Mouse (Mus musculus) lung, embryonic 14.5 days (tissue): ENCODE data around the gene Tex11. TPM values are rescaled to one million over a fixed set of nuclear protein-coding genes. Genes with fewer than 3 reads are reported as not detected.

ENCODE experiments used
- ATAC-seq: fragments of 200-750 bp; cut with Nextera tagmentation; 2 replicates; pipeline ENCODE4 v1.8.0; 2017; ENCODE audit warnings: mild to moderate bottlenecking, moderate TSS enrichment, moderate library complexity; ENCODE audit not compliant: insufficient read depth
- DNase-seq: peaks from one replicate; pipeline ENCODE4 v3.0.0-alpha.2; 2015
- H3K27ac ChIP-seq: fragments of 300-500 bp; sonication (generic); 2 replicates; pipeline ENCODE4 v1.5.1; 2014; ENCODE audit warnings: low read depth, mild to moderate bottlenecking, moderate library complexity
- H3K27me3 ChIP-seq: fragments of 300-500 bp; sonication (generic); 2 replicates; pipeline ENCODE4 v1.6.1; 2014; ENCODE audit warnings: low read length, control low read depth; ENCODE audit not compliant: insufficient read depth
- H3K36me3 ChIP-seq: fragments of 300-500 bp; sonication (generic); 2 replicates; pipeline ENCODE4 v1.6.1; 2014; ENCODE audit warnings: control low read depth; ENCODE audit not compliant: insufficient read depth
- H3K4me1 ChIP-seq: fragments of 300-500 bp; sonication (generic); 2 replicates; pipeline ENCODE4 v1.6.1; 2014; ENCODE audit warnings: antibody characterized with exemption, control low read depth; ENCODE audit not compliant: insufficient read depth
- H3K4me2 ChIP-seq: fragments of 300-500 bp; sonication (generic); 2 replicates; pipeline ENCODE4 v1.6.1; 2014; ENCODE audit warnings: mild to moderate bottlenecking
- H3K4me3 ChIP-seq: fragments of 300-500 bp; sonication (generic); 2 replicates; pipeline ENCODE4 v1.5.1; 2014; ENCODE audit warnings: low read depth, low read length
- H3K9ac ChIP-seq: fragments of 300-500 bp; sonication (generic); 2 replicates; pipeline ENCODE4 v1.6.1; 2014
- H3K9me3 ChIP-seq: fragments of 300-500 bp; sonication (generic); 2 replicates; pipeline ENCODE4 v1.6.1; 2016; ENCODE audit warnings: low read depth, low read length, control low read depth
- CTCF ChIP-seq: IDR thresholded peaks from 2 replicates; pipeline ENCODE4 v1.5.1; 2016; ENCODE audit warnings: antibody characterized with exemption, low read depth
- WGBS: fragments of 180-500 bp; shearing (Covaris S2); extraction: QIAGEN DNeasy Blood & Tissue Kit; methylation state at CpG from one replicate; pipeline ENCODE4 v1.1.7; 2014; 5-methylcytosine and 5-hydroxymethylcytosine counted together
- polyA plus RNA-seq: library from polyadenylated mRNA; unstranded; fragments of >200 nt; fragmentation: Nextera tagmentation; extraction: Ambion mirVana; gene quantifications from 2 replicates; pipeline ENCODE4 v1.2.1, GENCODE M21; 2014

The Tex11 gene
- polyA plus RNA-seq, 1 experiment from 2014 or later: 0.45 TPM

DNA sequence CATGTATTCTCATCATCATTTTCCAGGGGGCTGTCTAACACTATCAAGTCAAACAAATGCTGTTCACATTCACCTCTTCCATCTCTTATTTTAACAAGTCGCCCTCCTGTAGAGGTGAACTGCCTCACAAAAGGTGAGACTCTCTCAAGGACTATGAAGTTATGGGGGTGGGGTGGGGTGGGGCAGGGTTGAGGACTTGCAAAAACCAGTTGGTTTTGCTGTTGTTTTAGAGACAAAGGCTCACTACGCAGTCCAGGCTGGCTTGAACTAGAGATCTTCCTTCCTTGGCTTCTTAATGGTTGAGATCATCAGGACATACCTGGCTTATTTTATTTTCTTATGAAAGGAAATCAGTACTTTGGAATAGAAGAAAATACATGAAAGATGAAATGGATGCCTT lies 226.7 kb downstream of the Tex11 start:
- Histone ChIP-seq H3K4me1 (no peaks in the 10 kb centered on the region), H3K36me3 (no peaks in the 10 kb centered on the region), H3K27me3 (no peaks in the 10 kb centered on the region), H3K4me2 (no peak overlapping the region), H3K9ac (no peak overlapping the region), H3K27ac (no peak overlapping the region), H3K9me3 (no peaks in the 10 kb centered on the region), H3K4me3 (no peak overlapping the region)
- DNase-seq (no peak), ATAC-seq (no peak)
- 74% methylated on average over 2 of the region's 2 CpGs for WGBS
- TF ChIP-seq CTCF: no peak

DNA sequence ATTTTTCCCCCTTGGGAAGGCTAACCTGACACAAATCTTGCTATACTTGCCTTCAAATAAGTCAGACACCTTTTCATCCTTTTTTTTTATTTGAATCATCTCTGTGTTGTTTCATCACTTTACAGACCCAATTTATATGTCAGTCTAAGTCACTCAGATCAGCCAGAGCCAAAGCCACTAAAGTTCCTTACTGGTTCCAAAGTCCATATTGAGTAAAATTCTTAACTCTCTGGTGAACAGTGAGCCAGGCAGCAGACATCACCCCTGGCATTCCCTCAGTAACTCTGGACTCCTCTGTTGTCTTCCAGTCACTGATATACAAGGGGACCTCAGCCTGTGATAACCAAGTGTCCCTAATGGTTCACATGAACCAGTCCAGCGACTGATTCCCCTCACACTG lies 233.9 kb downstream of the Tex11 start:
- no peaks in the 10 kb centered on the region for H3K9me3 ChIP-seq
- no peak overlapping the region for H3K27ac ChIP-seq
- H3K27me3 ChIP-seq: no peaks in the 10 kb centered on the region
- no peak overlapping the region for H3K9ac ChIP-seq
- H3K4me3 ChIP-seq: no peak overlapping the region
- no peaks in the 10 kb centered on the region for H3K36me3 ChIP-seq
- ATAC-seq: no peak
- TF ChIP-seq CTCF: no peak
- H3K4me1 ChIP-seq: no peaks in the 10 kb centered on the region
- WGBS: 64% methylated on average over 1 of the region's 1 CpGs
- DNase-seq: no peak
- no peak overlapping the region for H3K4me2 ChIP-seq

- Histone ChIP-seq H3K9me3 (no peaks in the 10 kb centered on the region), H3K27ac (no peak overlapping the region), H3K36me3 (peaks cover 4% of the 10 kb centered on the region; the same call in 1 of the 2 replicates), H3K4me1 (no peaks in the 10 kb centered on the region), H3K4me3 (no peak overlapping the region), H3K9ac (no peak overlapping the region), H3K4me2 (no peak overlapping the region), H3K27me3 (no peaks in the 10 kb centered on the region)
- DNase-seq (no peak), ATAC-seq (no peak)
- 47% methylated on average over 1 of the region's 1 CpGs for WGBS
- TF ChIP-seq CTCF: no peak
These were observed 238.3 kb downstream of the Tex11 start for GRCm38 (mm10) chrX:100821149-100821548.

- H3K4me3 ChIP-seq: no peak overlapping the region
- H3K9me3 ChIP-seq: no peaks in the 10 kb centered on the region
- WGBS: 82% methylated on average over 9 of the region's 9 CpGs
- ATAC-seq (no peak), DNase-seq (no peak)
- H3K9ac ChIP-seq: no peak overlapping the region
- H3K36me3 ChIP-seq: peaks cover 11% of the 10 kb centered on the region; the same call in 1 of the 2 replicates
- no peak overlapping the region for H3K4me2 ChIP-seq
- no peak for TF ChIP-seq CTCF
- H3K27ac ChIP-seq: no peak overlapping the region
- no peaks in the 10 kb centered on the region for H3K4me1 ChIP-seq
- H3K27me3 ChIP-seq: no peaks in the 10 kb centered on the region
These were observed 240.8 kb downstream of the Tex11 start for GRCm38 (mm10) chrX:100818681-100819080.

DNA sequence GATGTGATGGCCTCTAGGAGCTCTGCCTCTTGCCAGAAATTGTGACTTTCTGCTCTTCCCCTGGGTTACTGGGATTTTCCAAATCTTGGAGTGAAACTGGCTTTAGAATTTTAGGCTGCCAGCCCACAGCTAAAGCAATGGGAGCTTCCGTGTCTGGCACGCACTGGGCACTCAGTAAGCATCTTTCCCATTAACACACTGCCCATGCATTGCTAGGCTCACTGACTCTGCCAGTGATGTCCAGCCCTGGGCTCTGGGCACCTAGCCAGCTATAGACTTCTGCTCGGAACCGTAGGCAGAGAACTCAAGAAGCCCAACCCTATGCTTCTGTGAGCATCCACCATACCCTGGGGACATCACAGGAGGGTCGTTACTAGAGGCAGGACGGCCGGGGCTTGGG lies 243.7 kb downstream of the Tex11 start:
- Histone ChIP-seq H3K9me3 (no peaks in the 10 kb centered on the region), H3K4me3 (no peak overlapping the region), H3K4me1 (no peaks in the 10 kb centered on the region), H3K9ac (no peak overlapping the region), H3K27me3 (no peaks in the 10 kb centered on the region), H3K4me2 (no peak overlapping the region), H3K36me3 (peaks cover 22% of the 10 kb centered on the region), H3K27ac (no peak overlapping the region)
- no peak for TF ChIP-seq CTCF
- DNase-seq (peak; percentile 21), ATAC-seq (no peak)
- WGBS: 80% methylated on average over 7 of the region's 7 CpGs

- 86% methylated on average over 8 of the region's 8 CpGs for WGBS
- ATAC-seq (no peak), DNase-seq (no peak)
- H3K4me3 ChIP-seq: no peak overlapping the region
- no peak overlapping the region for H3K27ac ChIP-seq
- H3K27me3 ChIP-seq: no peaks in the 10 kb centered on the region
- no peaks in the 10 kb centered on the region for H3K9me3 ChIP-seq
- H3K4me1 ChIP-seq: no peaks in the 10 kb centered on the region
- no peak overlapping the region for H3K9ac ChIP-seq
- peaks cover 22% of the 10 kb centered on the region for H3K36me3 ChIP-seq
- no peak overlapping the region for H3K4me2 ChIP-seq
- no peak for TF ChIP-seq CTCF
These were observed 245.3 kb downstream of the Tex11 start for GRCm38 (mm10) chrX:100814139-100814538.

GRCm38 (mm10) chrX:100811129-100811528 lies 248.3 kb downstream of the Tex11 start:
- Histone ChIP-seq H3K4me1 (no peaks in the 10 kb centered on the region), H3K4me2 (no peak overlapping the region), H3K4me3 (no peak overlapping the region), H3K36me3 (peaks cover 42% of the 10 kb centered on the region; the same call in 1 of the 2 replicates), H3K27ac (no peak overlapping the region), H3K27me3 (no peaks in the 10 kb centered on the region), H3K9me3 (no peaks in the 10 kb centered on the region), H3K9ac (no peak overlapping the region)
- no peak for TF ChIP-seq CTCF
- DNase-seq (peak; percentile 70), ATAC-seq (no peak)
- 67% methylated on average over 4 of the region's 4 CpGs for WGBS

GRCm38 (mm10) chrX:100802034-100802433 lies 257.4 kb downstream of the Tex11 start:
- peaks cover 12% of the 10 kb centered on the region; the same call in 1 of the 2 replicates for H3K36me3 ChIP-seq
- no peak overlapping the region for H3K9ac ChIP-seq
- no peaks in the 10 kb centered on the region for H3K9me3 ChIP-seq
- no peaks in the 10 kb centered on the region for H3K27me3 ChIP-seq
- H3K4me3 ChIP-seq: no peak overlapping the region
- H3K4me2 ChIP-seq: no peak overlapping the region
- DNase-seq (peak; percentile 40), ATAC-seq (peak; percentile 66; the same call in 1 of the 2 replicates)
- no peak overlapping the region for H3K27ac ChIP-seq
- TF ChIP-seq CTCF: no peak
- WGBS: 54% methylated on average over 6 of the region's 6 CpGs
- H3K4me1 ChIP-seq: no peaks in the 10 kb centered on the region
